Mouse (Mus musculus) v-Abl transformed pro-B cells (cell line): Measurements from ENCODE around the gene Tex26.

Experiments used
- in situ Hi-C, 2 experiments: fragments of 400-800 bp; cut with MboI; formaldehyde crosslinking; loops; one replicate each; pipeline ENCODE4 v1.15.1; 2025; ENCODE audit not compliant: unreplicated experiment in 2 of 2

The Tex26 gene

GRCm38 (mm10) chr5:149430943-149431342 lies 8.5 kb upstream of the Tex26 start:
- in situ Hi-C loops = loop anchor here in 1 of 2 experiments (25.0 kb wide), 1 partner anchor 1544 kb away; the partner anchor contains the start of gene Slc46a3

- in situ Hi-C loops = loop anchor here in 1 of 2 experiments (25.0 kb wide), 1 partner anchor 1546 kb away; the partner anchor contains the start of gene Slc46a3
Measured at GRCm38 (mm10) chr5:149433618-149434017, 5.8 kb upstream of the Tex26 start.

GRCm38 (mm10) chr5:149434141-149434690 lies 5.2 kb upstream of the Tex26 start:
- in situ Hi-C loops = loop anchor here in 1 of 2 experiments (25.0 kb wide), 1 partner anchor 1547 kb away; the partner anchor contains the start of gene Slc46a3

- in situ Hi-C loops = loop anchor here in 1 of 2 experiments (25.0 kb wide), 1 partner anchor 1549 kb away; the partner anchor contains the start of gene Slc46a3
Measured at GRCm38 (mm10) chr5:149436541-149436940, 2.9 kb upstream of the Tex26 start.

- in situ Hi-C loops = loop anchor here in 1 of 2 experiments (25.0 kb wide), 1 partner anchor 1550 kb away; the partner anchor contains the start of gene Slc46a3
Measured at GRCm38 (mm10) chr5:149437150-149437549, 2.3 kb upstream of the Tex26 start.

GRCm38 (mm10) chr5:149440180-149440573 lies 717 bp downstream of the Tex26 start:
- in situ Hi-C loops = loop anchor here in 1 of 2 experiments (25.0 kb wide), 1 partner anchor 1553 kb away; the partner anchor contains the start of gene Slc46a3

GRCm38 (mm10) chr5:149441646-149442276 lies 2.3 kb downstream of the Tex26 start:
- in situ Hi-C loops = loop anchor here in 1 of 2 experiments (25.0 kb wide), 1 partner anchor 1554 kb away; the partner anchor contains the start of gene Slc46a3

GRCm38 (mm10) chr5:149442277-149442660 lies 2.8 kb downstream of the Tex26 start:
- in situ Hi-C loops = loop anchor here in 1 of 2 experiments (25.0 kb wide), 1 partner anchor 1555 kb away; the partner anchor contains the start of gene Slc46a3

- in situ Hi-C loops = loop anchor here in 1 of 2 experiments (25.0 kb wide), 1 partner anchor 1557 kb away; the partner anchor contains the start of gene Slc46a3
Measured at GRCm38 (mm10) chr5:149444451-149444850, 5.0 kb downstream of the Tex26 start.

GRCm38 (mm10) chr5:149446495-149446894 lies 7.0 kb downstream of the Tex26 start:
- in situ Hi-C loops = loop anchor here in 1 of 2 experiments (25.0 kb wide), 1 partner anchor 1559 kb away; the partner anchor contains the start of gene Slc46a3

GRCm38 (mm10) chr5:149447733-149448132 lies 8.3 kb downstream of the Tex26 start:
- in situ Hi-C loops = loop anchor here in 1 of 2 experiments (25.0 kb wide), 1 partner anchor 1560 kb away; the partner anchor contains the start of gene Slc46a3

- in situ Hi-C loops = loop anchor here in 1 of 2 experiments (25.0 kb wide), 1 partner anchor 1562 kb away; the partner anchor contains the start of gene Slc46a3
Measured at GRCm38 (mm10) chr5:149449406-149449805, 9.9 kb downstream of the Tex26 start.

GRCm38 (mm10) chr5:149451209-149451681 lies 11.8 kb downstream of the Tex26 start:
- in situ Hi-C loops = no loop called here

GRCm38 (mm10) chr5:149454281-149454680 lies 14.8 kb downstream of the Tex26 start:
- in situ Hi-C loops = no loop called here

GRCm38 (mm10) chr5:149456544-149456943 lies 17.1 kb downstream of the Tex26 start:
- in situ Hi-C loops = no loop called here

GRCm38 (mm10) chr5:149462071-149462470 lies 22.6 kb downstream of the Tex26 start:
- in situ Hi-C loops = no loop called here

GRCm38 (mm10) chr5:149465305-149465704 lies 25.8 kb downstream of the Tex26 start:
- in situ Hi-C loops = no loop called here

- in situ Hi-C loops = no loop called here
Measured at GRCm38 (mm10) chr5:149474142-149474541, 34.7 kb downstream of the Tex26 start.

- in situ Hi-C loops = no loop called here
Measured at GRCm38 (mm10) chr5:149474701-149475468, 35.4 kb downstream of the Tex26 start.

- in situ Hi-C loops = no loop called here
Measured at GRCm38 (mm10) chr5:149481920-149482319, 42.5 kb downstream of the Tex26 start.
